Mouse (Mus musculus): ENCODE results near the gene Bicra. TPM values are rescaled to one million over a fixed set of nuclear protein-coding genes. Genes with fewer than 3 reads are reported as not detected.

Gene Bicra
- total RNA-seq, 2 experiments from 2014 or later, result 7.9 to 8.8 TPM

- no peak for DNase-seq
- intact Hi-C loops (cut with DNase I; ENCODE audit: low total_unique reads), result loop anchor here (5.0 kb wide), 1 partner anchor 73 kb away; no protein-coding TSS in a partner anchor
Observed at GRCm38 (mm10) chr7:16050600-16050999, 2.9 kb upstream of the Bicra start.

GRCm38 (mm10) chr7:16049576-16049915 lies 1.8 kb upstream of the Bicra start:
- intact Hi-C loops (cut with DNase I; ENCODE audit: low total_unique reads), result no loop called here
- DNase-seq, result no peak

GRCm38 (mm10) chr7:16048675-16049575 lies 1.2 kb upstream of the Bicra start:
- intact Hi-C loops (cut with DNase I; ENCODE audit: low total_unique reads), result no loop called here
- no peak for DNase-seq

GRCm38 (mm10) chr7:16048164-16048564 lies 443 bp upstream of the Bicra start:
- DNase-seq, result peak; percentile 93
- intact Hi-C loops (cut with DNase I; ENCODE audit: low total_unique reads), result no loop called here

- intact Hi-C loops (cut with DNase I; ENCODE audit: low total_unique reads), result no loop called here
- DNase-seq, result peak; percentile 84
Observed at GRCm38 (mm10) chr7:16046481-16047337, 1.0 kb downstream of the Bicra start.

- intact Hi-C loops (cut with DNase I; ENCODE audit: low total_unique reads), result no loop called here
Observed at GRCm38 (mm10) chr7:16046101-16046480, 1.6 kb downstream of the Bicra start.

GRCm38 (mm10) chr7:16045538-16045937 lies 2.2 kb downstream of the Bicra start:
- intact Hi-C loops (cut with DNase I; ENCODE audit: low total_unique reads), result no loop called here
- DNase-seq, result no peak

More at GRCm38 (mm10) chr7:16046101-16046480, 1.6 kb downstream of the Bicra start:
- DNase-seq, result peak; percentile 58

- intact Hi-C loops (cut with DNase I; ENCODE audit: low total_unique reads), result no loop called here
- DNase-seq, result no peak
Observed at GRCm38 (mm10) chr7:16044531-16044930, 3.2 kb downstream of the Bicra start.

GRCm38 (mm10) chr7:16043861-16044435 lies 3.8 kb downstream of the Bicra start:
- intact Hi-C loops (cut with DNase I; ENCODE audit: low total_unique reads), result no loop called here
- DNase-seq, result no peak

- intact Hi-C loops (cut with DNase I; ENCODE audit: low total_unique reads), result no loop called here
- no peak for DNase-seq
Observed at GRCm38 (mm10) chr7:16042850-16043775, 4.6 kb downstream of the Bicra start.

GRCm38 (mm10) chr7:16041208-16041607 lies 6.5 kb downstream of the Bicra start:
- intact Hi-C loops (cut with DNase I; ENCODE audit: low total_unique reads), result no loop called here
- no peak for DNase-seq

- no peak for DNase-seq
- intact Hi-C loops (cut with DNase I; ENCODE audit: low total_unique reads), result no loop called here
Observed at GRCm38 (mm10) chr7:16039363-16039762, 8.4 kb downstream of the Bicra start.

- intact Hi-C loops (cut with DNase I; ENCODE audit: low total_unique reads), result no loop called here
- DNase-seq, result no peak
Observed at GRCm38 (mm10) chr7:16036972-16037371, 10.7 kb downstream of the Bicra start.

GRCm38 (mm10) chr7:16033580-16034461 lies 13.9 kb downstream of the Bicra start:
- no peak for DNase-seq
- intact Hi-C loops (cut with DNase I; ENCODE audit: low total_unique reads), result no loop called here

- no peak for DNase-seq
- intact Hi-C loops (cut with DNase I; ENCODE audit: low total_unique reads), result no loop called here
Observed at GRCm38 (mm10) chr7:16033059-16033458, 14.7 kb downstream of the Bicra start.

- no peak for DNase-seq
- intact Hi-C loops (cut with DNase I; ENCODE audit: low total_unique reads), result no loop called here
Observed at GRCm38 (mm10) chr7:16031072-16031471, 16.6 kb downstream of the Bicra start.

- intact Hi-C loops (cut with DNase I; ENCODE audit: low total_unique reads), result no loop called here
- peak; percentile 65 for DNase-seq
Observed at GRCm38 (mm10) chr7:16028102-16028927, 19.4 kb downstream of the Bicra start.
